Mouse (Mus musculus) skeletal muscle tissue, adult 2 months (tissue): ENCODE results near the gene Olfr201.
"Not testable (repeated sequence)": the region's sequence is repeated elsewhere in the genome, so short reads cannot be mapped to it uniquely, and the experiment has no call there.

ENCODE experiments used
- DNase-seq: peaks from one replicate; pipeline ENCODE4 v3.0.0-alpha.2; 2012; ENCODE audit warnings: low read depth, low spot score

Olfr201 gene

DNA sequence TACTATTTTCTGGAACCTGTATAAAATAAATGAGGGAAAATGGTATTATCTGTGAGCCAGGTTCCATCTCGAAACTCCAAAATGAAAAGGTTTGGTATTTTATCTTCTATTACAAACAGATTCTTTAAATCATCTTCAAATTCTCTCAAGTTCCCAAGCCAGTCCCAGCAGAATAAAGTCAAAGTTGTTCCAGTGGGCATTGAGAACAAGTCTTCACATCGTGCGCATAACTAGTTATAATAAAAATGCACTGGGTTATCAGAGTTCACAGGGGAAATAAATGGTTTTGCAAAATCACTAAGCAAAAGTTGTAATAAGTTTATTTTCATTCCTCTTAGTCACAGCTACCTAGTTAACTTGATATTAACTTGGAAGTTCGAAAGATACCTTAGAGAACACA is at the start of gene Olfr201:
Olfr201 (minus strand) TSS at position 101 of the 400 bp plus-strand sequence.
- DNase-seq: not testable (repeated sequence)

DNA sequence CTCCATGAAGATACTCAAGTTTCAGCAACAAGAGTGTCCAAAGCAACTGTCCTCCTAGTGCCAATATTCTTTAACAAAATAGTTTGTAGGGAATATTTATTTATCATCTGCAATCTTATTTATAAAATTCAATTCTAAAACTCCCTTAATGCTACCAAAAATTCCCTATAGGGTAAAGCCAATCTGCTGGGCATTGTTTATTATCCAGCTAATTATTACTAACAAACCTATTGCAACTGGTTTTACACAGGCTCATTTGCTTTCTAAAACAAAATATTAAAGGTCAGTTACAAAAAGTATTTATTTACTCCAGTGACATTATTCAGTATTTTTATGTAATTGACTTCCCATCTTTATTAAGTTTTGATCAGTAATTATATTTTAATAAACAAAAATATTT is 45.7 kb upstream of the Olfr201 start, which contains the start of gene Olfr204:
Olfr204 (minus strand) TSS at position 101 of the 400 bp plus-strand sequence.
- DNase-seq: no peak

DNA sequence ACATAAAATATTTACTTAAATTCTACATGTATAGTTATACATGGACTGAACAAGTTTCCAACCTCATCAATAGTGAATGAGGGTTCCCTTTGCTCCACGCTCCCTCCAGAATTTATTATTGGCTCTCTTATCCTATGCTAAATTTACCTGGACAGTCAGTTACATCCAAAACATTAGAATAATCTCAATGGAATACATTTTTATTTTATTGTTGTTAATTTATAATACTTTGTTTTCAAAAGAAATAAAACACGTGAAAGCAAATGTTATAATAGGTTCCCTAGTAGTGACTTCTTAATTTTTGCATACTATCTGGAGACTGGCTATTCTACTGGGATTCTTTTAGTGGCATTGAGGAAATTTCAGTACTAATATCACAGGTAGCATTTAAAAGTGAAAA is 26.1 kb upstream of the Olfr201 start, which contains the start of gene Olfr203:
Olfr203 (plus strand) TSS at position 301 of the 400 bp plus-strand sequence.
- no peak for DNase-seq

DNA sequence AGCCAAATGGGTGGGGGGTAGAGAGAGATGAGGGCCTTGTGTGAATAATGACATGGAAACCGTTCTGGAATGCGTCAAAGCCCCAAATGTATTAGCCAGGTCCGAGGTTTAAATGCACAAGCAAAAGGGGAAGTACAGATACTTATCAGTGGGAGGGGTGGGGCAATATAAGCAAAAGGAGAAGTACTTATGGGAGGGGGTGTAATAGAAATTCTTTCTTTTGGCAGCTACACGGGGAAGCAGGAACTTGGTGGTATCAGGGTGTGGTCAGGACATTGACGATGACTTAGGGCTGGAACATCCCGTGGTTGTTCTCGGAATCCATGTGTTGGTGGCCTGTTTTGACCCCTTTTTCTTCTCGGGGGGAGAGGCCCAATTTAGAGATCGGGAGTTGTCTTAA is 15.1 kb upstream of the Olfr201 start:
- not testable (repeated sequence) for DNase-seq

DNA sequence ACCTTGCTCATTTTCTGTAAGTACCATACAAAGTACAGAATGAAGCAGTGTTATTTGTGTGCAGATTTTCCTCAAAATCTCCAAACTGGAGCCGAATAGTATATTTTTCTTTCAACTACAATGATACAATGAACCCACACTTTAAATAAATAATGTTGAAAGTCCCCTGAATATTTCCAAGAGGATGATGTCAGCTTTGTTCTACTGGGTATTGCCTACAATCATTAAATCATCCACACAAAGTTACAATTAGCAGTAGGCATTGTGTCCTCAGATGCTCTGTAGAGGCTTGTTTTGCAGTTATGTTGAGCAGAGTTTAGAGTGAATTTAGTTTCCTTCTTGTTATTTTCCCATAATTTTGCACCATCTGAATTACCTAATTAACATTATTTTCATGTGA is 14.3 kb upstream of the Olfr201 start, which contains the start of gene Olfr202:
Olfr202 (minus strand) TSS at position 101 of the 400 bp plus-strand sequence.
- DNase-seq: no peak

DNA sequence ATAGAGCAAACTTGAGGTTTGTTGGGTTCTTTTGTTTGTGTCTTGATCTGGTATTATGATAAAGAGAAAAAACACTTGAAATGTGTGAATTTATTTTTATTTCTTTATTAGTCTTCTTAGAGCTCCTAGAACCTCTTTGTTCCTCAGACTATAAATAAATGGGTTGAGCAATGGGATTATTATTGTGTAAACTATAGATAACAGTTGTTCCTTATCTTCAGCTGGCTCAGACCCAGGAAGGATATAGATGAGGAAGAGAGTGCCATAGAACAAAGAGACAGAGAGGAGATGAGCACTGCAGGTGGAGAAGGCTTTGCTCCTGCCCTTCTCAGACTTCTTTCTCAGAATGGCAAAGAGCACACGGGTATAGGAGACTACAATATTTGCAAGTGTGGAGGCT is 11.0 kb upstream of the Olfr201 start:
- no peak for DNase-seq

DNA sequence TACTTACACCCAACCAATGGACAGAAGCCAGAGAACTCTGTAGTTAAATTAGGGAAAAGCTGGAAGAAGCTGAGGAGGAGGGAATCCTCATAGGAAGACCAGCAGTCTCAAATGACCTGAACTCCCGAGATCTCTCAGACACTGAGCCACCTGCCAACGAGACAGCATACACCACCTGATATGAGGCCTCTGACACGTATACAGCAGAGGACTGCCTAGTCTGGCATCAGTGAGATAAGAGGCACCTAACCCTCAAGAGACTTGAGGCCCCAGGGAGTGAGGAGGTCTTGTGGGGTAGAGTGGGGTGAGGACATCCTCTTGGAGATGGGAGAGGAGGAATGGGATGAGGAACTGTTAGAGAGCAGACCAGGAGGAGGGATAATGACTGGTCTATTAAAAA is 8.1 kb upstream of the Olfr201 start:
- DNase-seq: no peak

DNA sequence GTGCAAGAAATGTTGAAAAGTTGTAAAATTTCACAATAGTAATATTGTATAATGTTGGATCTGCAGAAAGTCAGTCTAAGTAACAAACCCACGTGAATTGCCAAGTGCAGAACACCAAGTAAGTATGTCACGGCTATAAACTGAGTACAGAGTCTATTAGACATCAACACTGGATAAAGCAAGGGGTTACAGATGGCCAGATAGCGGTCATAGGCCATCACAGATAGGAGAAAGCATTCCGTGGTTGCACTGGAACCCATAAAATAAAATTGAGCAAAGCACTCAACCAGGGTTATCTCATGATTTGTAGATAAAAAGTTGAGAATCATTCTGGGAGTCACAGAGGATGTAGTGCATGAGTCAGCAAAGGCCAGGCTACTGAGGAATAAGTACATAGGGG is 3.3 kb downstream of the Olfr201 start:
- DNase-seq: not testable (repeated sequence)

DNA sequence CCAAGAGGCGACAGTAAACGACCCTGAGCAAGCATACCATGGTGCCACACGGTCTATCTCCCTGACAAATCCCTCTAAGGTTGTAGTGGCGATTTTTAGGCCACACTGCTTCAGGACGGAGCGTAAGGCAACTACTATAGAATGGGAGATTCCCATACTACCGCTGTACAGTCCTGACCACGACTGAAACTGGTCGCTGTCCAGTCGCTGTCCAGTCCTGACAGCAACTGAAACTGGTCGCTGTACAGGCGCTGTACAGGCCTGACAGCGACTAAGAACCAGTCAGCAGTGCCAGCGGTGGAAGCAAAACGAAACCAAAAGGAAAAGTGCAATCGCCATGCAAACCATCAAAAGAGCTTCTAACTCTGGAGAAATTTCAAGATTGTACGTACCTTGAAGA is 22.7 kb downstream of the Olfr201 start:
- no peak for DNase-seq

DNA sequence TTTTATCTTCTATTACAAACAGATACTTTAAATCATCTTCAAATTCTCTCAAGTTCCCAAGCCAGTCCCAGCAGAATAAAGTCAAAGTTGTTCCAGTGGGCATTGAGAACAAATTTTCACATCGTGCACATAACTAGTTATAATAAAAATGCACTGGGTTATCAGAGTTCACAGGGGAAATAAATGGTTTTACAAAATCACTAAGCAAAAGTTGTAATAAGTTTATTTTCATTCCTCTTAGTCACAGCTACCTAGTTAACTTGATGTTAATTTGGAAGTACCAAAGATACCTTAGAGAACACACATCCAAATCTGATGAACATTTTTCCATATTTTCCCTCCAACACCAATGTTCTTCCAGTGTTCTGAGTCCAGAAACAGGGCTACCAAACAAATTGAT is 52.8 kb downstream of the Olfr201 start, which contains the start of gene Olfr199:
Olfr199 (minus strand) TSS at position 101 of the 400 bp plus-strand sequence.
- DNase-seq: not testable (repeated sequence)

DNA sequence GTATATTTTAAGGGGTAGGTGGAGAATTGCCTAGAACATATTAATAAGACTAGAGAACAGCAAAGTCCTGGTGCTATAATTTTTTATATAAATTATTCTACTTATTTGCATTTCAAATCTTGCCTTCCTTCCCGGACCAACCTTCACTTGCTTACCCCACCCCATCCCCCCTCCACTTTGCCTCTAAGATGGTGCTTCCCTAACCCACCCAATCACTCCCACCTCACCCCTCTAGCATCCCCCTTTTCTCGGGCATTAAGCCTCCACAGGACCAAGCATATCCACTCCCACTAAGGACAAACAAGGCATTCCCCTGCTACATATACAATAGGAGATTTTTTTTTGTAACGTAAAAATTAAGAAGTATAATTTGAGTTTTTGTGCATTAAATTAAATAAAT is 54.6 kb downstream of the Olfr201 start:
- not testable (repeated sequence) for DNase-seq
